Mouse (Mus musculus) CH12.LX (cell line): ENCODE data around the gene Gm498.

Experiments
- MAX ChIP-seq: IDR thresholded peaks from 2 replicates; pipeline ENCODE4 v1.6.1; 2011; ENCODE audit warnings: low read length, improper control_type of control experiment
- SIN3A ChIP-seq: IDR thresholded peaks from 2 replicates; pipeline ENCODE4 v1.6.1; 2012; ENCODE audit warnings: low read length, improper control_type of control experiment, inconsistent platforms
- TBP ChIP-seq: conservative IDR thresholded peaks from 2 replicates; pipeline ENCODE4 v1.6.1; 2011; ENCODE audit warnings: low read depth, low read length, improper control_type of control experiment

- TF ChIP-seq TBP (no peak), SIN3A (no peak), MAX (no peak)
Measured at GRCm38 (mm10) chr7:143919031-143919679, 52.5 kb downstream of the Gm498 start.
